Mouse (Mus musculus) olfactory bulb, adult 2 months (tissue): ENCODE data around the gene Mndal.

Source experiments
- CTCF ChIP-seq: fragments of 200-500 bp; IDR thresholded peaks from 2 replicates; pipeline ENCODE4 v1.5.1; 2012; ENCODE audit warnings: low read depth, mild to moderate bottlenecking, low read length, moderate library complexity; ENCODE audit not compliant: insufficient read depth
- POLR2A ChIP-seq: fragments of 200-500 bp; IDR thresholded peaks from 2 replicates; pipeline ENCODE4 v1.6.1; 2012; ENCODE audit warnings: mild to moderate bottlenecking, low read depth, low read length, moderate library complexity; ENCODE audit not compliant: insufficient read depth

DNA sequence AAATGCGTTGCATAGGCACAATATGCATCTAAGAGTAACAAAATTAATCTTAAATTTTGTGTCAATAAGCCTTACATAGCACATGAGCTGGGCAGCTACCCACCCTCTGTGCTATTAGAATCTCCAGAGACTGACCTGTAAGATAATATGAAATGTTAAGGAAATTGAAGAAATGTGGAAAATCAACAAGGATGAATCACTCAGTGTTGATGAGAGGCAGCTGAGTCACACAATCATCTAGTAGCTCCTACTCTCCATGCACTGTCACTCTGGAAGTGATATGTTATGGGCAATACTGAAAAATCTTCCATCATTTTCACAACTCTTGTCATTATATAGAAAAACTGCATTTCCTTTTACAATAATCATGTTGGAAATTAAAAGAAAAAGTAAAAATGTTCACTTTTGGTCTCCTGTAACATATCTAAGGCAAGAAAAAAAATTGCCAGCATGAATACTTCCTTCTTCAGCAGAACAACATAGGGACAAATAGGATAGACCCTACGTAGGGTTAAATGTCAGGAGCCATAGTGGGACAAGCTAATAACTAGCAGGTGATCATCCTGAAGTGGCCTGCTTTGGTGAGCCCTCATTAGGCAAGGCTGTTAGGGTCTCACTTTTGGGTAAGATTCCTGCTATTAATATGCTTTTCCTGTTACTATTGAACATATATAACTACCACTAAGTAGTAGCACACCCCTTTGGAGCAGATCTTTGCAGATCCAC is 12.9 kb upstream of the Mndal start:
- no peak for TF ChIP-seq POLR2A
- TF ChIP-seq CTCF = no peak
